Mouse (Mus musculus): ENCODE results near the gene Tiam1. TPM values are rescaled to one million over a fixed set of nuclear protein-coding genes. Genes with fewer than 3 reads are reported as not detected.

Tiam1 gene
- polyA plus RNA-seq, 1 experiment from 2014 or later, result 24.5 TPM

DNA sequence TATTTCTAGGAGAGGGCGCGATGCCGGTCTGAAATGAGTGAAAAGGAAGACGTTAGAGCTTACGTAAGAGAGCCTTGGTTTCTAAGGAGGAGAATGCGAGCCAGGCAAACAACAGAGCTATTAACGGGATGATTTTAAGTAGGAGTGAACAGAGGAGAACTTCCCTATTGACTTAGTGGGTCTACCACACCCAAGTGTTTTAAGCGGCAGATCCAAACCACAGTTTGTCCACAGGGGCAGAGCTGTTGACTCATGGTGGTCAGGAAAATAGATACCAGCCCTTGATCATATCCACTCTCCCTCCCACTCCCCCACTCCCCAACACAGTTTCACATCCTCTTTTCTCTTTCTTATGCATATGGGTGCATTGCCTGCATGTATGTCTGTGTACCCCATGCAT is 33.9 kb upstream of the Tiam1 start:
- Histone ChIP-seq H3K4me2 (replicated peaks; ENCODE audit: low read depth, low read length) (no peak overlapping the region), H3K27me3 (ENCODE audit: control insufficient read depth, insufficient read depth, low read length) (no peaks in the 10 kb centered on the region), H3K36me3 (ENCODE audit: control insufficient read depth, insufficient read depth, low read length) (no peaks in the 10 kb centered on the region), H3K9me3 (ENCODE audit: control insufficient read depth, low read length) (no peaks in the 10 kb centered on the region), H3K27ac (ENCODE audit: low read depth, low read length) (no peak overlapping the region), H3K4me3 (ENCODE audit: low read length) (no peak overlapping the region), H3K4me1 (ENCODE audit: control insufficient read depth, insufficient read depth, low read length) (no peaks in the 10 kb centered on the region), H3K9ac (ENCODE audit: low read depth, low read length) (no peak overlapping the region)
- WGBS, result 83% methylated on average over 8 of the region's 8 CpGs
- ATAC-seq (ENCODE audit: low FRiP score, low TSS enrichment), result no peak

DNA sequence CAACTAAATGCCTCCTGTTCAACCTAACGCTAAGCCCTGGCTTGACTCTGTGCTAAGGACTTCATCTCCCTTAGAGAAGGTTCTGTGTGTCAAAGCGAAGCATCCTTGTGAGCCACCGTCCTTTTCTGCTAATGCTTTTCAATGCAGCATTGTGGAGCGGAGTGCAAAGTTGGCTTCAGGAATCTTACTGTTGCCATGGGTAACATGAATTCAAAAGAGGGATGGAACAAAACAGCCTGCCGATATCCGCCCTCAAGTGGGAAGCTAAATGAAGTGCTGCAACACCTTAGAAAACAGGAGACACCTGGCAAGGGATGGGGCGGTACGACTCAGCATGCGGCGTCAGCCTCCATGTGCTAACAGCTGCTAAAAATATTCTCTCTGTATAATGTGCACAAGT is 32.9 kb upstream of the Tiam1 start:
- H3K27ac ChIP-seq (ENCODE audit: low read depth, low read length), result no peak overlapping the region
- ATAC-seq (ENCODE audit: low FRiP score, low TSS enrichment), result no peak
- no peak overlapping the region for H3K4me2 ChIP-seq (replicated peaks; ENCODE audit: low read depth, low read length)
- 73% methylated on average over 10 of the region's 10 CpGs for WGBS
- no peak overlapping the region for H3K4me3 ChIP-seq (ENCODE audit: low read length)
- H3K27me3 ChIP-seq (ENCODE audit: control insufficient read depth, insufficient read depth, low read length), result no peaks in the 10 kb centered on the region
- no peaks in the 10 kb centered on the region for H3K36me3 ChIP-seq (ENCODE audit: control insufficient read depth, insufficient read depth, low read length)
- no peak overlapping the region for H3K9ac ChIP-seq (ENCODE audit: low read depth, low read length)
- H3K4me1 ChIP-seq (ENCODE audit: control insufficient read depth, insufficient read depth, low read length), result no peaks in the 10 kb centered on the region
- H3K9me3 ChIP-seq (ENCODE audit: control insufficient read depth, low read length), result no peaks in the 10 kb centered on the region

DNA sequence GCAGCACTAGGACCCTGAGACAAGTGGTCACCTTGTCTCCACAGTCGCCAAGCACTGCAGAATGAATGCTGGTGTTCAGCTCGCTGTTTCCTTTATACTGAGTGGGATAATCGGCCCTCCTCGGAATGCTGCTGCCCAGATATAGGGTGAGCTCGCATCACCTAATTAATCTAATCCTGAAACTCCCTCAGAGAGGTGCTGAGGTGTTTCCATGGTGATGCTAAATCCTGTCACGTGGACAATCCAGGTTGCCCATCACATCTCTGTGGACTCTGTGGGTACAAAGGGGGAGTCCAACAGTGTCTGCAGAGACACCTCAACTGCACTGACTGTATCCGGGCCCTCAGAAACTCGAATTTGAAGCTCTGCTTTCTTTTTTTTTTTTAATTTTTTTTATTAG is 27.8 kb upstream of the Tiam1 start:
- Histone ChIP-seq H3K4me1 (ENCODE audit: control insufficient read depth, insufficient read depth, low read length) (no peaks in the 10 kb centered on the region), H3K27me3 (ENCODE audit: control insufficient read depth, insufficient read depth, low read length) (no peaks in the 10 kb centered on the region), H3K9me3 (ENCODE audit: control insufficient read depth, low read length) (no peaks in the 10 kb centered on the region), H3K4me3 (ENCODE audit: low read length) (no peak overlapping the region), H3K27ac (ENCODE audit: low read depth, low read length) (no peak overlapping the region), H3K4me2 (replicated peaks; ENCODE audit: low read depth, low read length) (no peak overlapping the region), H3K9ac (ENCODE audit: low read depth, low read length) (no peak overlapping the region), H3K36me3 (ENCODE audit: control insufficient read depth, insufficient read depth, low read length) (no peaks in the 10 kb centered on the region)
- WGBS, result 70% methylated on average over 8 of the region's 8 CpGs
- no peak for ATAC-seq (ENCODE audit: low FRiP score, low TSS enrichment)

GRCm38 (mm10) chr16:90170676-90171075 is 27.1 kb upstream of the Tiam1 start:
- H3K9ac ChIP-seq (ENCODE audit: low read depth, low read length), result no peak overlapping the region
- no peaks in the 10 kb centered on the region for H3K27me3 ChIP-seq (ENCODE audit: control insufficient read depth, insufficient read depth, low read length)
- 94% methylated on average over 1 of the region's 1 CpGs for WGBS
- ATAC-seq (ENCODE audit: low FRiP score, low TSS enrichment), result no peak
- no peak overlapping the region for H3K27ac ChIP-seq (ENCODE audit: low read depth, low read length)
- H3K4me2 ChIP-seq (replicated peaks; ENCODE audit: low read depth, low read length), result no peak overlapping the region
- H3K4me1 ChIP-seq (ENCODE audit: control insufficient read depth, insufficient read depth, low read length), result no peaks in the 10 kb centered on the region
- H3K4me3 ChIP-seq (ENCODE audit: low read length), result no peak overlapping the region
- H3K9me3 ChIP-seq (ENCODE audit: control insufficient read depth, low read length), result no peaks in the 10 kb centered on the region
- H3K36me3 ChIP-seq (ENCODE audit: control insufficient read depth, insufficient read depth, low read length), result no peaks in the 10 kb centered on the region

- Histone ChIP-seq H3K4me3 (ENCODE audit: low read length) (no peak overlapping the region), H3K9me3 (ENCODE audit: control insufficient read depth, low read length) (no peaks in the 10 kb centered on the region), H3K4me1 (ENCODE audit: control insufficient read depth, insufficient read depth, low read length) (no peaks in the 10 kb centered on the region), H3K27ac (ENCODE audit: low read depth, low read length) (no peak overlapping the region), H3K27me3 (ENCODE audit: control insufficient read depth, insufficient read depth, low read length) (no peaks in the 10 kb centered on the region), H3K4me2 (replicated peaks; ENCODE audit: low read depth, low read length) (no peak overlapping the region), H3K9ac (ENCODE audit: low read depth, low read length) (no peak overlapping the region), H3K36me3 (ENCODE audit: control insufficient read depth, insufficient read depth, low read length) (no peaks in the 10 kb centered on the region)
- ATAC-seq (ENCODE audit: low FRiP score, low TSS enrichment), result no peak
- WGBS, result 65% methylated on average over 13 of the region's 13 CpGs
Observed at GRCm38 (mm10) chr16:90169863-90170630, 26.5 kb upstream of the Tiam1 start.

DNA sequence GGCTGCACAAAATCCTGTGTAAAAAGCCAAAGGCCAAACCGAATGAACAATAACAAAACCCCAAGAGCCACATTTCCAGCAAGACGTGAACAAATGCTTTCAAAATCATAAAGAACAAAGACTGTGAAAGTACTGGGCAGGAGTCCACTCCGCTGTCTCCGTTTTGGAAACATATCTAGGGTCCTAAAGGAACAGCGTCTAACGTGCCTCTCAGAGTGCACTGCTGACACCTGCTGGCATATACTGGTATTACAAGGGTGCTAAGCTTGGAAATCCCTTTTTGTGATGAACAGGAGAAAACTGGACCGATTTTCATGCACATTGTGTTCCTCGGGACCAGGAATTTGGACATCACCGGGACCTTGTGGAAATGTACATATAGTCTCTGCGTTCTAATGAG is 24.1 kb upstream of the Tiam1 start:
- Histone ChIP-seq H3K4me2 (replicated peaks; ENCODE audit: low read depth, low read length) (no peak overlapping the region), H3K27me3 (ENCODE audit: control insufficient read depth, insufficient read depth, low read length) (no peaks in the 10 kb centered on the region), H3K9ac (ENCODE audit: low read depth, low read length) (no peak overlapping the region), H3K4me1 (ENCODE audit: control insufficient read depth, insufficient read depth, low read length) (no peaks in the 10 kb centered on the region), H3K4me3 (ENCODE audit: low read length) (no peak overlapping the region), H3K27ac (ENCODE audit: low read depth, low read length) (no peak overlapping the region), H3K36me3 (ENCODE audit: control insufficient read depth, insufficient read depth, low read length) (no peaks in the 10 kb centered on the region), H3K9me3 (ENCODE audit: control insufficient read depth, low read length) (no peaks in the 10 kb centered on the region)
- ATAC-seq (ENCODE audit: low FRiP score, low TSS enrichment), result no peak
- WGBS, result 40% methylated on average over 10 of the region's 10 CpGs

DNA sequence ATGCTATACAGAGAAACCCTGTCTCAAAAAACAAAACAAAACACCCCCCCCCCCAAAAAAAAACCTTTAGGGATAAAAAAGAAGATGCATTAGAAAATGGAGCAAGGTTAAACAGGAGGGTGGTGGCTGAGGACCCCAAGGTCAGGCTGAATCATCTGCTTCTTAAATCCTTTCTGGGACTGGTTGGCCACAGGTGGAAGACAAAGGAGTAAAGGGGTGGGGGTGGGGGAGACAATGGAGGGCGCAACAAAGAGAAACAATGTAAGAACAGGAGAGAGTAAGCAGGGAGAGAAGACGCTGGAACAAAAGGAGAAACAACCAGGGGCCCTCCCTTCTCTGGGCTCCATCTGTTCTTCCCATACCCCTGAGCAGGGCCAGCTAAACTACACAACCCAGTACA is 21.9 kb upstream of the Tiam1 start:
- Histone ChIP-seq H3K4me2 (replicated peaks; ENCODE audit: low read depth, low read length) (no peak overlapping the region), H3K27me3 (ENCODE audit: control insufficient read depth, insufficient read depth, low read length) (no peaks in the 10 kb centered on the region), H3K9me3 (ENCODE audit: control insufficient read depth, low read length) (no peaks in the 10 kb centered on the region), H3K27ac (ENCODE audit: low read depth, low read length) (no peak overlapping the region), H3K36me3 (ENCODE audit: control insufficient read depth, insufficient read depth, low read length) (no peaks in the 10 kb centered on the region), H3K4me1 (ENCODE audit: control insufficient read depth, insufficient read depth, low read length) (no peaks in the 10 kb centered on the region), H3K9ac (ENCODE audit: low read depth, low read length) (no peak overlapping the region), H3K4me3 (ENCODE audit: low read length) (no peak overlapping the region)
- no peak for ATAC-seq (ENCODE audit: low FRiP score, low TSS enrichment)
- WGBS, result 72% methylated on average over 2 of the region's 2 CpGs

GRCm38 (mm10) chr16:90164942-90165341 is 21.4 kb upstream of the Tiam1 start:
- no peaks in the 10 kb centered on the region for H3K4me1 ChIP-seq (ENCODE audit: control insufficient read depth, insufficient read depth, low read length)

GRCm38 (mm10) chr16:90155080-90155479 is 11.5 kb upstream of the Tiam1 start:
- Histone ChIP-seq H3K9ac (ENCODE audit: low read depth, low read length) (no peak overlapping the region), H3K4me3 (ENCODE audit: low read length) (no peak overlapping the region), H3K36me3 (ENCODE audit: control insufficient read depth, insufficient read depth, low read length) (no peaks in the 10 kb centered on the region), H3K4me1 (ENCODE audit: control insufficient read depth, insufficient read depth, low read length) (no peaks in the 10 kb centered on the region), H3K27ac (ENCODE audit: low read depth, low read length) (no peak overlapping the region), H3K27me3 (ENCODE audit: control insufficient read depth, insufficient read depth, low read length) (no peaks in the 10 kb centered on the region), H3K9me3 (ENCODE audit: control insufficient read depth, low read length) (no peaks in the 10 kb centered on the region), H3K4me2 (replicated peaks; ENCODE audit: low read depth, low read length) (no peak overlapping the region)
- 49% methylated on average over 7 of the region's 7 CpGs for WGBS
- ATAC-seq (ENCODE audit: low FRiP score, low TSS enrichment), result no peak

More at GRCm38 (mm10) chr16:90164942-90165341, 21.4 kb upstream of the Tiam1 start:
- Histone ChIP-seq H3K27ac (ENCODE audit: low read depth, low read length) (no peak overlapping the region), H3K36me3 (ENCODE audit: control insufficient read depth, insufficient read depth, low read length) (no peaks in the 10 kb centered on the region), H3K4me3 (ENCODE audit: low read length) (no peak overlapping the region), H3K9ac (ENCODE audit: low read depth, low read length) (no peak overlapping the region), H3K4me2 (replicated peaks; ENCODE audit: low read depth, low read length) (no peak overlapping the region), H3K27me3 (ENCODE audit: control insufficient read depth, insufficient read depth, low read length) (no peaks in the 10 kb centered on the region), H3K9me3 (ENCODE audit: control insufficient read depth, low read length) (no peaks in the 10 kb centered on the region)
- ATAC-seq (ENCODE audit: low FRiP score, low TSS enrichment), result no peak
- 93% methylated on average over 11 of the region's 11 CpGs for WGBS

All from kidney, embryonic 14.5 days (tissue).